Mouse (Mus musculus) liver, embryonic 16.5 days (tissue): ENCODE measurements around the gene Axin1. TPM values are rescaled to one million over a fixed set of nuclear protein-coding genes. Genes with fewer than 3 reads are reported as not detected.

ENCODE experiments used
- ATAC-seq: fragments of 200-750 bp; cut with Nextera tagmentation; 2 replicates; pipeline ENCODE4 v1.8.0; 2017; ENCODE audit warnings: low read depth, mild to moderate bottlenecking, moderate number of reproducible peaks, moderate library complexity
- H3K27ac ChIP-seq: fragments of 300-500 bp; sonication (generic); 2 replicates; pipeline ENCODE4 v1.5.1; 2014; ENCODE audit warnings: mild to moderate bottlenecking, low read length
- H3K27me3 ChIP-seq: fragments of 300-500 bp; sonication (generic); 2 replicates; pipeline ENCODE4 v1.6.1; 2014; ENCODE audit warnings: low read depth, low read length, mixed read lengths; ENCODE audit not compliant: control insufficient read depth, insufficient read depth
- H3K36me3 ChIP-seq: fragments of 300-500 bp; sonication (generic); 2 replicates; pipeline ENCODE4 v1.6.1; 2014; ENCODE audit warnings: mild to moderate bottlenecking; ENCODE audit not compliant: control insufficient read depth, insufficient read depth
- H3K4me1 ChIP-seq: fragments of 300-500 bp; sonication (generic); 2 replicates; pipeline ENCODE4 v1.6.1; 2014; ENCODE audit warnings: low read depth, low read length, mixed read lengths; ENCODE audit not compliant: control insufficient read depth
- H3K4me2 ChIP-seq: fragments of 300-500 bp; sonication (generic); 2 replicates; pipeline ENCODE4 v1.6.1; 2014; ENCODE audit warnings: low read depth, low read length, mixed read lengths
- H3K4me3 ChIP-seq: fragments of 300-500 bp; sonication (generic); 2 replicates; pipeline ENCODE4 v1.5.1; 2014; ENCODE audit warnings: low read depth, mild to moderate bottlenecking, low read length
- H3K9ac ChIP-seq: fragments of 300-500 bp; sonication (generic); 2 replicates; pipeline ENCODE4 v1.6.1; 2014; ENCODE audit warnings: low read depth, low read length
- H3K9me3 ChIP-seq: fragments of 300-500 bp; sonication (generic); replicated peaks from 2 replicates; pipeline ENCODE4 v1.6.1; 2016; ENCODE audit warnings: low read length; ENCODE audit not compliant: control insufficient read depth
- WGBS: fragments of 180-500 bp; shearing (Covaris S2); extraction: QIAGEN DNeasy Blood & Tissue Kit; methylation state at CpG from one replicate; pipeline ENCODE4 v1.1.7; 2014; ENCODE audit not compliant: insufficient replicate concordance; 5-methylcytosine and 5-hydroxymethylcytosine counted together
- polyA plus RNA-seq: library from polyadenylated mRNA; unstranded; fragments of >200 nt; fragmentation: Nextera tagmentation; extraction: Ambion mirVana; gene quantifications from 2 replicates; pipeline ENCODE4 v1.2.1, GENCODE M21; 2015

Axin1 gene
- polyA plus RNA-seq, 1 experiment from 2014 or later: 2.6 TPM

- no peak overlapping the region for H3K4me3 ChIP-seq
- peaks cover 42% of the 10 kb centered on the region for H3K4me1 ChIP-seq
- no peak overlapping the region for H3K9ac ChIP-seq
- H3K4me2 ChIP-seq: no peak overlapping the region
- 43% methylated on average over 2 of the region's 2 CpGs for WGBS
- H3K36me3 ChIP-seq: no peaks in the 10 kb centered on the region
- no peak for ATAC-seq
- peak overlapping the region; percentile 8; the same call in 1 of the 2 replicates for H3K27ac ChIP-seq
- no peaks in the 10 kb centered on the region for H3K9me3 ChIP-seq
- H3K27me3 ChIP-seq: no peaks in the 10 kb centered on the region
These were observed 101.1 kb downstream of the Axin1 start for GRCm38 (mm10) chr17:26239551-26239950.

DNA sequence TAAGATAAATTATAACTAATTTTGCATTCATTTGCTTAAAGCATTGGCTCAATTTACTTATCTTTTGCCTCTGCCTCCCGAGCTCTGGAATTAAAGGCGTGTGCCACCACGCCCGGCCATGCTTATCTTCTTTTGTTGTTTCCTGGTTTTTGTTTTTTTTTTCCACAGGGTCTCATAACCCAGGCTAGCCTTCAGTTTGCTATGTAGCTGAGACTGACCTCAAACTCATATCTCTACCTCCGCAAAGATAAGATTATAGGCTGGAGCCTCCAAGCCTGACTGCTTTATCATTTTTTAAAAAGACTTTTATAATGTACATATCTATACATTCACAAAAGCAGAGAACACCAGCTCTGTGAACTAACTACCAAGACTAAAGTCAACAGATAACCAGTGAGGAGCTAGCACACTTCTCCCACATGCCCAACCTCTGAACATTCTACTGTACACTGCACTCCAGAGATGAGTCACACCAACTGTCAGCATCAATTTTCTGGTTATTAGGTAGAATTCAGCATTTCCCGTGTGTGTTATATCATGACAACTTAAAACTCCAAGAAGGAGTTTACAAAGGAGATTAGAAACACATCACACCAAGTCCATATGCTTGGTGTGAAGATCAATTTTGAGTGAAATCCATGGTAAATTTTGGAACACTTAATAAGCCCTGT lies 101.8 kb downstream of the Axin1 start:
- Histone ChIP-seq H3K9ac (no peak overlapping the region), H3K27me3 (no peaks in the 10 kb centered on the region), H3K4me1 (peaks cover 42% of the 10 kb centered on the region), H3K27ac (peak overlapping the region; percentile 34; the same call in 1 of the 2 replicates), H3K36me3 (no peaks in the 10 kb centered on the region), H3K4me2 (no peak overlapping the region), H3K9me3 (no peaks in the 10 kb centered on the region), H3K4me3 (no peak overlapping the region)
- no peak for ATAC-seq
- 17% methylated on average over 6 of the region's 6 CpGs for WGBS

- Histone ChIP-seq H3K9me3 (no peaks in the 10 kb centered on the region), H3K36me3 (no peaks in the 10 kb centered on the region), H3K27ac (no peak overlapping the region), H3K27me3 (no peaks in the 10 kb centered on the region), H3K4me1 (peaks cover 42% of the 10 kb centered on the region), H3K4me2 (no peak overlapping the region), H3K9ac (no peak overlapping the region), H3K4me3 (no peak overlapping the region)
- WGBS: 56% methylated on average over 6 of the region's 6 CpGs
- ATAC-seq: no peak
These were observed 102.5 kb downstream of the Axin1 start for GRCm38 (mm10) chr17:26240990-26241389.

DNA sequence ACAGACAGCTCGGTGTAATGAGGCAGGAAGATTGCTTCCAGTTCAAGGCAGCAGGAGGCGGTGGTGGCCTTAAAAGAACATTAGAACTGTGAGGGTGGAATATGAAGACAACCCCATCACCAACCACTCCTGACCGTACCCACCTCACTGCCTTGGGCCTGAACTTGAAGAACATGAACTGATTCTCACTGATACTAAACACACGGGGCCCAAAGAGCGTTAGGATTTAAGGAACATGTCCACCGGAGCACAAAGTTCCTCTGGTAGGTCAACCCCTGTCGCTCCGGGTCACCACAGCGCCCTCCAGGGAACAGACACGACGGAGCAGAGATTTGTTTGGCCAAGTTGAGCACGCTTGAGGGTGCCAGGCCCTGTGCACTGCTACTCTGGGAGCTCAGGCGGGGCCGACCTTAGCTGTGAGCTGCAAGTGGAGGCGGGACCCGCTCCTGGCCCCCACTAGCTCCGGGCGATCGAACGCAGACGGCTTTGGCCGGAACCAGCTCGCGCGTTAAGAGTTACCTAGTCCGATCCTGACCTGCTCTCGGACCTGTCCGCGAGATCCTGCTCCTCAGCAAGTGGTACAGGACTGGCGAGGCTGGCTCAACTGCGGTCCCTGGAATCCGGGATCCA lies 105.1 kb downstream of the Axin1 start:
- Histone ChIP-seq H3K4me3 (peak overlapping the region; percentile 70), H3K9me3 (no peaks in the 10 kb centered on the region), H3K36me3 (no peaks in the 10 kb centered on the region), H3K27me3 (no peaks in the 10 kb centered on the region), H3K4me2 (peak overlapping the region; percentile 85), H3K27ac (peak overlapping the region; percentile 67), H3K4me1 (peaks cover 34% of the 10 kb centered on the region), H3K9ac (peak overlapping the region; percentile 64)
- under 1% methylated on average over 32 of the region's 32 CpGs for WGBS
- ATAC-seq: peak; percentile 64

GRCm38 (mm10) chr17:26244101-26244841 lies 105.8 kb downstream of the Axin1 start, which contains the start of gene Fam234a:
Fam234a (minus strand) TSS chr17:26244242.
- Histone ChIP-seq H3K27ac (peak within 1 kb of the TSS; percentile 67), H3K9ac (peak within 1 kb of the TSS; percentile 64), H3K9me3 (no peaks in the 10 kb centered on the region), H3K27me3 (no peaks in the 10 kb centered on the region), H3K4me1 (peaks cover 34% of the 10 kb centered on the region), H3K4me2 (peak within 1 kb of the TSS; percentile 85), H3K36me3 (no peaks in the 10 kb centered on the region), H3K4me3 (peak within 1 kb of the TSS; percentile 70)
- 8% methylated on average over 29 of the region's 33 CpGs for WGBS
- ATAC-seq: peak; percentile 95

Other genes with a start within 250 kb of the Axin1 start
- gene Rab40c, start 219.0 kb upstream of the Axin1 start, polyA plus RNA-seq: 6.2 and 7.0 TPM in 2 replicates
- 147 and 154 TPM in 2 replicates for gene Pigq, start 193.8 kb upstream of the Axin1 start, polyA plus RNA-seq
- gene Nhlrc4, start 193.7 kb upstream of the Axin1 start, polyA plus RNA-seq: 6.8 and 7.8 TPM in 2 replicates
- gene A930017K11Rik, start 186.1 kb upstream of the Axin1 start, polyA plus RNA-seq: 0.13 and 0.16 TPM in 2 replicates
- gene Capn15, start 152.9 kb upstream of the Axin1 start, polyA plus RNA-seq: 8.0 and 9.9 TPM in 2 replicates
- 1.4 and 1.7 TPM in 2 replicates for gene Rab11fip3, start 69.1 kb upstream of the Axin1 start, polyA plus RNA-seq
- gene Decr2, start 48.4 kb upstream of the Axin1 start, polyA plus RNA-seq: 21.2 and 26.3 TPM in 2 replicates
- 30.1 and 30.9 TPM in 2 replicates for gene Nme4, start 43.1 kb upstream of the Axin1 start, polyA plus RNA-seq
- 1.2 and 1.6 TPM in 2 replicates for gene Tmem8, start 25.4 kb upstream of the Axin1 start, polyA plus RNA-seq
- 106 and 117 TPM in 2 replicates for gene Mrpl28, start 15.2 kb upstream of the Axin1 start, polyA plus RNA-seq
- 55.6 and 65.1 TPM in 2 replicates for gene Pdia2, start 60.4 kb downstream of the Axin1 start, polyA plus RNA-seq
- 0.48 and 0.63 TPM in 2 replicates for gene Rgs11, start 64.3 kb downstream of the Axin1 start, polyA plus RNA-seq
- gene Arhgdig, start 69.1 kb downstream of the Axin1 start, polyA plus RNA-seq: 3.3 TPM in 2 replicates
- 18.5 and 21.4 TPM in 2 replicates for gene Fam234a, start 105.6 kb downstream of the Axin1 start, polyA plus RNA-seq
- 25.4 and 26.8 TPM in 2 replicates for gene Luc7l, start 114.2 kb downstream of the Axin1 start, polyA plus RNA-seq